Mouse (Mus musculus): Measurements from ENCODE around the gene Mef2d. TPM values are rescaled to one million over a fixed set of nuclear protein-coding genes. Genes with fewer than 3 reads are reported as not detected.

Gene Mef2d
- polyA plus RNA-seq, 1 experiment from 2014 or later: 23.8 TPM

DNA sequence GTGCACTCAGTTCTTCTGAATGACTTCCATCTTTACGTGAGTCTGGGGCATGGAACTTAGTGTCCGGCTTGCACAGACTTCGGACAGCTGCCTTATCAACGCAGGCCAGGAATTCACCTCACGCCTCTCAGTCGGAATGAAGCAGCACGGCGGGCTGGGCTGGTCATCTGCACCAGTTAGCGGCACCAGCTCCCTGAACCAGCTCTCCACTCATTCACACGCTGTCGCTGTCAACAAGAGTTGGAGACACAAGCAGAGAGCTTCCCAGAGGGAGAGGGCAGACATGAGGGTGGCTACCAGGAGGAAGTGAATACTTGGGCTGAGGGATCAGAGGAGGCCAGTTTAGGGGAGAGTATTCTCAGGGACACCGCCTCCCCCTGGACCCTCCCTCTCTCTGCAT, 27.8 kb upstream of the Mef2d start:
- 94% methylated on average over 12 of the region's 12 CpGs for WGBS
- Histone ChIP-seq H3K4me1 (replicated peaks; ENCODE audit: control insufficient read depth, insufficient read depth, low read length) (no peaks in the 10 kb centered on the region), H3K27ac (ENCODE audit: low read depth) (no peak overlapping the region), H3K4me3 (ENCODE audit: low read depth, low read length) (no peak overlapping the region), H3K9me3 (ENCODE audit: control insufficient read depth, low read length) (no peaks in the 10 kb centered on the region), H3K9ac (ENCODE audit: low read length) (no peak overlapping the region), H3K4me2 (ENCODE audit: low read length) (no peak overlapping the region), H3K36me3 (ENCODE audit: control insufficient read depth, insufficient read depth, low read length) (peaks cover 90% of the 10 kb centered on the region), H3K27me3 (replicated peaks; ENCODE audit: control insufficient read depth, insufficient read depth, low read length) (no peaks in the 10 kb centered on the region)
- ATAC-seq (replicated peaks; ENCODE audit: low FRiP score, low TSS enrichment, low read depth) (no peak), DNase-seq (ENCODE audit: low spot score) (no peak)

DNA sequence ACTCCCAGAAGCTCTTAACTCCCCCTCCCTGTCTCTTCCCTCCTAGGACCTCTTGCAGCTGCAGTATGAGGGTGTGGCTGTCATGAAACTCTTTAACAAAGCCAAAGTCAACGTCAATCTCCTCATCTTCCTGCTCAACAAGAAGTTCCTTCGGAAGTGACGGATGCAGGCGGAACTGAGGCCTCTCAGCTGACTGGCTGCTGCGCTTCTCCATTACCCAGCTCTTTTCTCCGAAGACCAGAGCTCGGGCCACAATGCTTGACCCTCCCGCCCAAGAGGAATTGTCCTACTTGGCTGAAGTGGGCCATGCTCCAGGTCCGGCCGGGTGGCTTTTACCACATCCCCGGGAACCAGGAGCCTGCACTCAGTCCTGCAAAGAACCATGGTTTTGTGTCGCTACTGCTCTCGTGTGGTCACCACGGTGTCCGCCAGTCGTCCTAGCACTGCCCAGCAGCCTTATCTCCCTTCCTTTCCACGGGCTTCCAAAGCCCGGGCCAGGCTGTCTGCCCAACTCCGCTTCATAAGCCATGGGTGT, 22.0 kb upstream of the Mef2d start:
- Histone ChIP-seq H3K36me3 (ENCODE audit: control insufficient read depth, insufficient read depth, low read length) (peaks cover 43% of the 10 kb centered on the region), H3K4me2 (ENCODE audit: low read length) (no peak overlapping the region), H3K4me3 (ENCODE audit: low read depth, low read length) (no peak overlapping the region), H3K27ac (ENCODE audit: low read depth) (no peak overlapping the region), H3K27me3 (replicated peaks; ENCODE audit: control insufficient read depth, insufficient read depth, low read length) (no peaks in the 10 kb centered on the region), H3K4me1 (replicated peaks; ENCODE audit: control insufficient read depth, insufficient read depth, low read length) (no peaks in the 10 kb centered on the region), H3K9ac (ENCODE audit: low read length) (no peak overlapping the region), H3K9me3 (ENCODE audit: control insufficient read depth, low read length) (no peaks in the 10 kb centered on the region)
- ATAC-seq (replicated peaks; ENCODE audit: low FRiP score, low TSS enrichment, low read depth): no peak
- WGBS: 88% methylated on average over 19 of the region's 19 CpGs
- DNase-seq (ENCODE audit: low spot score): no peak

DNA sequence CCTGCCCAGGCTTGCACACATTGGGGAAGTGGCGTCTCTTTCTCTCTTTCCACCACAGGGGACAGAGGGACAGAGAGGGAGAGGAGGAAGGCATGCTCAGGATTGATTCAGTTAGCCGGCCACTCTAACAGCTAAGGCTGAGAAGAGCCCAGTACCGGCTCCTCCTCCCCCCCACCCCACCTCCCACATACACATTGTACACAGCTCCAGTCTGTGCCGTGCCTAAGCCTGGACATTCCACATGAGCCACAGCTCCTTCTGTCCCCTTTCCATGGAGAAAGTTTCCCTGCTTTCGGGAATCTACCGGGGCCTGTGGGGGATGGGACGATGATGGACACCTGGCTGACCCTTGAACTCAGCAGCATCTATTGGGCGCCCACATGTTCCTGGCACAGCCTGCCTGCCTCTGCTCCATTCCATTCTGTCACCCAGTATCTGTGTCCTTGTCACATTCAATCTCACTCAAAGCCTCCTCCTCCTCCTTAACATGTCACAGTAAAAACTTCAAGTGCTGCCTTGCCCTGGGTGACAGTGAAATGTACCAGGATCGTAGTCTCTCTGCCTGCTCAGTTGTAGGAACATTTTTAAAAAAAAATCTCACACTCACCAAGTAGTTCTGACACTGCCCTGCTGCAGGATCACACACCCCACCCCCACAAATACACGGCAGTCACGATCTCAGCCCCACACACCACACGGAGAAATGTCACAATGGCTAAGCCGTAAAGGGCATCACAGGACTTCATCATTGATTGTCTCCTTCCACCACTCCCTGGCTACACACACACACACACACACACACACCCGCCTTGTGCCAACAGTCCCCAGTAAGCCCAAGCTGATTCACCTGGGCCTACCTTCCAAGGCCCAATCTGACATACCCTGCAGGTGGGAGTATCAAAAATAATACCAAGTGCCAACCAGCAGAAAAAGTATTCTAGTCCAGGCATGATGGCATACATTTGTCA, 20.7 kb upstream of the Mef2d start:
- no peaks in the 10 kb centered on the region for H3K9me3 ChIP-seq (ENCODE audit: control insufficient read depth, low read length)
- H3K4me1 ChIP-seq (replicated peaks; ENCODE audit: control insufficient read depth, insufficient read depth, low read length): no peaks in the 10 kb centered on the region
- H3K36me3 ChIP-seq (ENCODE audit: control insufficient read depth, insufficient read depth, low read length): peaks cover 32% of the 10 kb centered on the region
- DNase-seq (ENCODE audit: low spot score): no peak
- H3K27ac ChIP-seq (ENCODE audit: low read depth): no peak overlapping the region
- no peak overlapping the region for H3K4me3 ChIP-seq (ENCODE audit: low read depth, low read length)
- no peak overlapping the region for H3K4me2 ChIP-seq (ENCODE audit: low read length)
- WGBS: 72% methylated on average over 14 of the region's 14 CpGs
- no peak for ATAC-seq (replicated peaks; ENCODE audit: low FRiP score, low TSS enrichment, low read depth)
- no peak overlapping the region for H3K9ac ChIP-seq (ENCODE audit: low read length)
- H3K27me3 ChIP-seq (replicated peaks; ENCODE audit: control insufficient read depth, insufficient read depth, low read length): no peaks in the 10 kb centered on the region

DNA sequence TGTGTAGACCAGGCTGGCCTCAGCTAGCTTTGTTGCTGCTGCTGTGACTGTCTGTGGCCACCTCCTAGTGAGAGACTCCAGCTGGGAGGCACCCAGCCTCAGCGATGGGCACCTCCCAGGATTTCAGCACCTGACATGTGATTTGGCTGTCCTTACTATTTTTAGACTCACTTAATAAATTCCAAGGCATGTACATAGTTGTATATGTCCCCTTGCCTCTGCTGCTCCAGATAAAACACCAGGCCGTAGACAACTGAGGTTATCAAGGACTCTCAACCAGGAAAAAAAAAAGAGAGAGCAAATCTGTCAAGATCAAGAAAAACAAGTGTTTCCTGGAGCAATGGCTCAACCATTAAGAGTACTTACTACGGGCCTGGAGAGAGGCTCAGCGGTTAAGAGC, 17.0 kb upstream of the Mef2d start:
- 55% methylated on average over 4 of the region's 4 CpGs for WGBS
- Histone ChIP-seq H3K27me3 (replicated peaks; ENCODE audit: control insufficient read depth, insufficient read depth, low read length) (no peaks in the 10 kb centered on the region), H3K36me3 (ENCODE audit: control insufficient read depth, insufficient read depth, low read length) (0 out of 2 replicates have a peak, but pooled peaks cover 6% of the 10 kb centered on the region), H3K9me3 (ENCODE audit: control insufficient read depth, low read length) (no peaks in the 10 kb centered on the region), H3K9ac (ENCODE audit: low read length) (no peak overlapping the region), H3K4me1 (replicated peaks; ENCODE audit: control insufficient read depth, insufficient read depth, low read length) (no peaks in the 10 kb centered on the region), H3K27ac (ENCODE audit: low read depth) (no peak overlapping the region), H3K4me3 (ENCODE audit: low read depth, low read length) (no peak overlapping the region), H3K4me2 (ENCODE audit: low read length) (no peak overlapping the region)
- ATAC-seq (replicated peaks; ENCODE audit: low FRiP score, low TSS enrichment, low read depth) (no peak), DNase-seq (ENCODE audit: low spot score) (no peak)

DNA sequence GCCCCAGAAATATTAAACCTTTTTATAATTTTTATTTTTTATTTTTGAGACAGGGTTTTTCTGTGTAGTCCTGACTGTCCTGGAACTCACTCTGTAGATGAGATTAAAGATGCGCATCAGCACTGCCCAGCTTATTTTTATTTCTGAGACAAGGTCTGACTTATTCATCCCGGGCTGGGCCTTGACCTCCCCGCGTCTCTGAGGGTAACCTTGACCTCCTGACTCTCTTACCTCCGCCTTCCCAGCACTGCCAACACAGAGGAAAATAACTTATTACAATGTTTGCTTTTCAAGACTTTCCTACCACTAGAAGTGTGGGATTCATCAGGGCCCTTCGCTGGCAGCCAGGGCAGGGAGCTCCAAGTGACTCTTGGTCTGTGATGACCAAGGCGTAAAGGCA, 16.0 kb upstream of the Mef2d start:
- ATAC-seq (replicated peaks; ENCODE audit: low FRiP score, low TSS enrichment, low read depth): no peak
- Histone ChIP-seq H3K4me2 (ENCODE audit: low read length) (no peak overlapping the region), H3K36me3 (ENCODE audit: control insufficient read depth, insufficient read depth, low read length) (no peaks in the 10 kb centered on the region), H3K4me1 (replicated peaks; ENCODE audit: control insufficient read depth, insufficient read depth, low read length) (no peaks in the 10 kb centered on the region), H3K4me3 (ENCODE audit: low read depth, low read length) (no peak overlapping the region), H3K9ac (ENCODE audit: low read length) (no peak overlapping the region), H3K9me3 (ENCODE audit: control insufficient read depth, low read length) (no peaks in the 10 kb centered on the region), H3K27me3 (replicated peaks; ENCODE audit: control insufficient read depth, insufficient read depth, low read length) (no peaks in the 10 kb centered on the region), H3K27ac (ENCODE audit: low read depth) (no peak overlapping the region)
- no peak for DNase-seq (ENCODE audit: low spot score)
- 74% methylated on average over 7 of the region's 7 CpGs for WGBS

DNA sequence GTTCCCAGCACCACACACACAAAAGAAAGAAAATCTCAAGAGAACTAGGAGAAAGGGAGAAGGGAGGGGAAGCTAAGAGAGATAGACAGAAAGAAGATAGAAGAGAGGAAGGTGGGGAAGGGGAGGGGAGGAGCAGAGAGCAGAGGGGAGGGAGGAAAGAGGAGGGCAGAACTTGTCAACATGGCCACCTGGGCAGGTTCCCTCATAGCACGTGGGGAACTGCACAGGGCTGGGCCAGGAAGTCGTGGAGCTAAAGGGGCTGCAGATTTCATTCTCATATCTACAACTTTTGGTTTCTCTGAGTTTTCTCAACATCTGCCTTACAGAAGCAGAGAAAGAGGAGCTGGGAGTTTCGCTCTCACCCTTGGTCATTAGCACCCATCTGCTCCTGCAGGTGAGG, 14.5 kb upstream of the Mef2d start:
- Histone ChIP-seq H3K27ac (ENCODE audit: low read depth) (no peak overlapping the region), H3K9me3 (ENCODE audit: control insufficient read depth, low read length) (no peaks in the 10 kb centered on the region), H3K36me3 (ENCODE audit: control insufficient read depth, insufficient read depth, low read length) (no peaks in the 10 kb centered on the region), H3K4me2 (ENCODE audit: low read length) (no peak overlapping the region), H3K4me3 (ENCODE audit: low read depth, low read length) (no peak overlapping the region), H3K27me3 (replicated peaks; ENCODE audit: control insufficient read depth, insufficient read depth, low read length) (no peaks in the 10 kb centered on the region), H3K9ac (ENCODE audit: low read length) (no peak overlapping the region), H3K4me1 (replicated peaks; ENCODE audit: control insufficient read depth, insufficient read depth, low read length) (no peaks in the 10 kb centered on the region; the same call in 1 of the 2 replicates)
- ATAC-seq (replicated peaks; ENCODE audit: low FRiP score, low TSS enrichment, low read depth): no peak
- WGBS: 53% methylated on average over 3 of the region's 3 CpGs
- no peak for DNase-seq (ENCODE audit: low spot score)

DNA sequence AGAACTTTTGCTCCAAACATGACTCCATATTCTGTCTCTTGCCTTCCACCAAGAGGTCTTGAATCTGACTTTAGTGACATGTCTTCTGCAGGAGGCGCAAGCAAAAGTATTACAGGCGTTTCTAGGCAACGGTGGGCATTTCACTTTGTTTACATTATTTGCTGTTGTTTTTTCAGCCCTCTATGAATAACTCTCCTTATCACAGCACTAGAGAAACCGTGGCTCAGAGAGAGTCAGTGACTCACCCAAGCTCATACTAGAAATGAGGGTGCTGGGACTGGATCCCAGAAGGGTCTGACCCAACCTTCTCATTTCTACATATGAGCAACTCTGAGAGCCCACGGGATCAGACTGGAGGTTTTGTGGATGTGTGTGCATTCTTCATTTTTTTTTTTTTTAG, 14.1 kb upstream of the Mef2d start:
- DNase-seq (ENCODE audit: low spot score) (no peak), ATAC-seq (replicated peaks; ENCODE audit: low FRiP score, low TSS enrichment, low read depth) (no peak)
- Histone ChIP-seq H3K27ac (ENCODE audit: low read depth) (no peak overlapping the region), H3K27me3 (replicated peaks; ENCODE audit: control insufficient read depth, insufficient read depth, low read length) (no peaks in the 10 kb centered on the region), H3K36me3 (ENCODE audit: control insufficient read depth, insufficient read depth, low read length) (no peaks in the 10 kb centered on the region), H3K4me2 (ENCODE audit: low read length) (no peak overlapping the region), H3K4me1 (replicated peaks; ENCODE audit: control insufficient read depth, insufficient read depth, low read length) (no peaks in the 10 kb centered on the region; the same call in 1 of the 2 replicates), H3K9me3 (ENCODE audit: control insufficient read depth, low read length) (no peaks in the 10 kb centered on the region), H3K4me3 (ENCODE audit: low read depth, low read length) (no peak overlapping the region), H3K9ac (ENCODE audit: low read length) (no peak overlapping the region)
- WGBS: 58% methylated on average over 5 of the region's 5 CpGs

DNA sequence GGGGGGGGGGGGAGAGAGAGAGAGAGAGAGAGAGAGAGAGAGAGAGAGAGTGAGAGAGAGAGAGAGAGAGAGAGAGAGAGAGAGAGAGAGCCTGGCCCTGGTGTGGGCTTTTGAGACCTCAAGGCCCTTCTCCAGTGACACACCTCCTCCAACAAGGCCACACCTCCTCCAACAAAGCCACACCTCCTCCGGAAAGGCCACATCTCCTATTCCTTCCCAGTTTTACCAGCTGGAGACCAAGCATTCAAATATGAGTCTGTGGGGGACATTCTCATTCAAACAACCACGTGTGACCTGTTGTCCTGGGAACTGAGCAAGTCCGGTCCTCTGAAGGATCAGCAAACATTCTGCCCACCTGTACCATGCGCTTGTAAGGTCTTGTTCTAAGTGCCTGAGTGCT, 13.2 kb upstream of the Mef2d start:
- DNase-seq (ENCODE audit: low spot score): no peak
- H3K4me1 ChIP-seq (replicated peaks; ENCODE audit: control insufficient read depth, insufficient read depth, low read length): no peaks in the 10 kb centered on the region; the same call in 1 of the 2 replicates
- no peak overlapping the region for H3K4me2 ChIP-seq (ENCODE audit: low read length)
- H3K9me3 ChIP-seq (ENCODE audit: control insufficient read depth, low read length): no peaks in the 10 kb centered on the region
- H3K9ac ChIP-seq (ENCODE audit: low read length): no peak overlapping the region
- H3K4me3 ChIP-seq (ENCODE audit: low read depth, low read length): no peak overlapping the region
- no peaks in the 10 kb centered on the region for H3K36me3 ChIP-seq (ENCODE audit: control insufficient read depth, insufficient read depth, low read length)
- 49% methylated on average over 4 of the region's 4 CpGs for WGBS
- ATAC-seq (replicated peaks; ENCODE audit: low FRiP score, low TSS enrichment, low read depth): no peak
- no peaks in the 10 kb centered on the region for H3K27me3 ChIP-seq (replicated peaks; ENCODE audit: control insufficient read depth, insufficient read depth, low read length)
- no peak overlapping the region for H3K27ac ChIP-seq (ENCODE audit: low read depth)
